8 mouse cellular contexts compared by ENCODE assay signal in the genomic region with DNA sequence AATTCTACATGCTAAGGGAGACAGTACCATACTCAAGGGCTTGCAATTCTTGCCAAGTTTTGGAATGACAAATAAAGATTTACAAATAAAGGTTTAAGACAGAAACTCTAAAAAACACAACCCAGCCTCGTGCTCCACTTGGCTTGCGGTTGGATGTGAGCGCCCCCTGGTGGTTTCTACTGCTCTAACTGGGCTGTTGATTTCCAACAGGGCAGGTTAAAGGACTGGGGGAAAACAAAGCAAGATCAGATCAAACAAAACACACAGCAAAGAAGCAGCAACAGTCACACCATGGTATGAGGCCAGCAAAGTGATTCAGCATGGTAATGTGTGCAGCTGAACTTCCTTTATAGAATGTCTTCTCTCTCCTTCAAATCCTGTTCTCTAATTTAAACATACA.
DNase-seq lines count a peak whose midpoint lies in the region; ATAC-seq and TF ChIP-seq lines count a peak whose summit lies in the region.

No protein-coding gene starts in this region.

- H3K27me3 ChIP-seq in kidney, postnatal 0 days (ENCODE audit: insufficient read depth, low read length) = no peaks in the 10 kb centered on the region
- H3K27me3 ChIP-seq in liver, postnatal 0 days (ENCODE audit: insufficient read depth, low read length) = 0 out of 2 replicates have a peak, but pooled peaks cover 6% of the 10 kb centered on the region

- no peaks in the 10 kb centered on the region for H3K36me3 ChIP-seq in kidney, postnatal 0 days (ENCODE audit: insufficient read depth, low read length)
- no peaks in the 10 kb centered on the region for H3K36me3 ChIP-seq in liver, postnatal 0 days (replicated peaks; ENCODE audit: insufficient read depth, low read length)

- 3% methylated on average over 3 of the region's 3 CpGs for WGBS in kidney, postnatal 0 days
- WGBS in liver, postnatal 0 days (ENCODE audit: insufficient replicate concordance) = 2% methylated on average over 3 of the region's 3 CpGs

- no peaks in the 10 kb centered on the region for H3K4me1 ChIP-seq in kidney, postnatal 0 days (replicated peaks; ENCODE audit: insufficient read depth, low read length)
- no peaks in the 10 kb centered on the region for H3K4me1 ChIP-seq in liver, postnatal 0 days (ENCODE audit: insufficient read depth)

- TF ChIP-seq CTCF in gastrocnemius, adult 2 months (IDR thresholded peaks at IDR 0.05) = peak; percentile 94
- peak; percentile 97 for TF ChIP-seq CTCF in kidney, postnatal 0 days (IDR thresholded peaks at IDR 0.05; ENCODE audit: low read depth)
- peak; percentile 83 for TF ChIP-seq CTCF in liver, postnatal 0 days (IDR thresholded peaks at IDR 0.05; ENCODE audit: low read depth)

- no peak overlapping the region for H3K4me3 ChIP-seq in gastrocnemius, adult 2 months
- H3K4me3 ChIP-seq in kidney, postnatal 0 days (replicated peaks; ENCODE audit: low read depth, low read length) = no peak overlapping the region
- H3K4me3 ChIP-seq in liver, postnatal 0 days (ENCODE audit: low read depth, low read length) = no peak overlapping the region

- no peak overlapping the region for H3K4me2 ChIP-seq in kidney, postnatal 0 days (ENCODE audit: low read length)
- H3K4me2 ChIP-seq in liver, postnatal 0 days (ENCODE audit: low read depth, low read length) = no peak overlapping the region

- no peak for TF ChIP-seq EP300 in liver, postnatal 0 days (IDR thresholded peaks at IDR 0.05; ENCODE audit: low read depth)

- ATAC-seq in kidney, postnatal 0 days (replicated peaks; ENCODE audit: low FRiP score, low read depth) = no peak
- no peak; the same call in 1 of the 2 replicates for ATAC-seq in liver, postnatal 0 days

- DNase-seq in 3T3-L1 (ENCODE audit: low read depth, low spot score) = peak; percentile 81
- DNase-seq in NIH3T3 (ENCODE audit: low read depth) = peak; percentile 80
- DNase-seq in cerebellum, postnatal 36 days = peak; percentile 67 to 68
- peak; percentile 79 for DNase-seq in gastrocnemius, adult 2 months
- peak; percentile 89 for DNase-seq in kidney, postnatal 0 days (ENCODE audit: low spot score)
- peak; percentile 76 for DNase-seq in liver, postnatal 0 days
- peak; percentile 64 for DNase-seq in ovary, postnatal 36 days (ENCODE audit: low spot score)
- peak; percentile 53 for DNase-seq in urinary bladder, adult 2 months (ENCODE audit: low spot score)

- intact Hi-C loops in gastrocnemius, adult 2 months (cut with DNase I) = loop anchor here (5.0 kb wide), 1 partner anchor 789 kb away; no protein-coding TSS in a partner anchor

- no peak overlapping the region for H3K9ac ChIP-seq in kidney, postnatal 0 days (ENCODE audit: low read depth, low read length)
- no peak overlapping the region for H3K9ac ChIP-seq in liver, postnatal 0 days (replicated peaks)

- H3K9me3 ChIP-seq in kidney, postnatal 0 days (replicated peaks; ENCODE audit: low read length) = no peaks in the 10 kb centered on the region
- no peaks in the 10 kb centered on the region for H3K9me3 ChIP-seq in liver, postnatal 0 days (ENCODE audit: low read length)

- no peak overlapping the region for H3K27ac ChIP-seq in gastrocnemius, adult 2 months
- H3K27ac ChIP-seq in kidney, postnatal 0 days = no peak overlapping the region
- H3K27ac ChIP-seq in liver, postnatal 0 days (ENCODE audit: low read depth) = no peak overlapping the region
